Mouse (Mus musculus) liver, adult 2 months (tissue): ENCODE data around the gene Cyb5r1. TPM values are rescaled to one million over a fixed set of nuclear protein-coding genes. Genes with fewer than 3 reads are reported as not detected.

Experiments used
- DNase-seq: peaks from one replicate; pipeline ENCODE4 v3.0.0-alpha.2; 2011; ENCODE audit warnings: low read depth, low spot score; ENCODE audit errors: extremely low read depth
- H3K27ac ChIP-seq: fragments of 200-500 bp; replicated peaks from 2 replicates; pipeline ENCODE4 v1.5.1; 2012; ENCODE audit warnings: low read depth, mild to moderate bottlenecking, control low read depth, inconsistent platforms, low read length; ENCODE audit not compliant: insufficient read depth
- H3K27me3 ChIP-seq: fragments of 200-500 bp; 2 replicates; pipeline ENCODE4 v1.6.1; 2012; ENCODE audit warnings: mild to moderate bottlenecking, moderate library complexity, low read length, inconsistent platforms; ENCODE audit not compliant: control insufficient read depth, insufficient read depth
- H3K36me3 ChIP-seq: fragments of 200-500 bp; 2 replicates; pipeline ENCODE4 v1.6.1; 2012; ENCODE audit warnings: low read length, inconsistent platforms; ENCODE audit not compliant: control insufficient read depth, insufficient read depth
- H3K4me1 ChIP-seq: fragments of 200-500 bp; 2 replicates; pipeline ENCODE4 v1.6.1; 2011; ENCODE audit warnings: low read length; ENCODE audit not compliant: control insufficient read depth, insufficient read depth
- H3K4me3 ChIP-seq: fragments of 200-500 bp; 2 replicates; pipeline ENCODE4 v1.5.1; 2011; ENCODE audit warnings: low read depth, mild to moderate bottlenecking, control low read depth, low read length, moderate library complexity; ENCODE audit not compliant: insufficient read depth
- H3K79me2 ChIP-seq: fragments of 200-500 bp; 2 replicates; pipeline ENCODE4 v1.6.1; 2012; ENCODE audit warnings: inconsistent platforms, mild to moderate bottlenecking, low read length, moderate library complexity; ENCODE audit not compliant: control insufficient read depth, insufficient read depth
- H3K9ac ChIP-seq: fragments of 200-500 bp; 2 replicates; pipeline ENCODE4 v1.6.1; 2012; ENCODE audit warnings: low read depth, mild to moderate bottlenecking, control low read depth, inconsistent platforms, low read length
- CTCF ChIP-seq: fragments of 200-500 bp; IDR thresholded peaks from 2 replicates; pipeline ENCODE4 v1.5.1; 2011; ENCODE audit warnings: low read depth, low read length, control low read depth
- POLR2A ChIP-seq: fragments of 200-500 bp; IDR thresholded peaks from 2 replicates; pipeline ENCODE4 v1.6.1; 2011; ENCODE audit warnings: low read length, control low read depth; ENCODE audit not compliant: insufficient read depth; ENCODE audit errors: extremely low read depth
- WGBS: fragments of 180-500 bp; shearing (Covaris S2); methylation state at CpG from one replicate; pipeline ENCODE4 v1.1.7; 2018; 5-methylcytosine and 5-hydroxymethylcytosine counted together
- polyA plus RNA-seq: library from polyadenylated mRNA; depleted of rRNA; stranded (reverse); fragments of >200 nt; gene quantifications from 2 replicates; pipeline ENCODE4 v1.2.3, GENCODE M21; 2012; rRNA removed
- total RNA-seq: library from RNA; depleted of rRNA; stranded (reverse); fragments of >200 nt; gene quantifications from 2 replicates; pipeline ENCODE4 v1.2.3, GENCODE M21; 2014; rRNA removed

Gene Cyb5r1
- total and polyA plus RNA-seq, 2 experiments: 4.7 to 16.3 TPM

DNA sequence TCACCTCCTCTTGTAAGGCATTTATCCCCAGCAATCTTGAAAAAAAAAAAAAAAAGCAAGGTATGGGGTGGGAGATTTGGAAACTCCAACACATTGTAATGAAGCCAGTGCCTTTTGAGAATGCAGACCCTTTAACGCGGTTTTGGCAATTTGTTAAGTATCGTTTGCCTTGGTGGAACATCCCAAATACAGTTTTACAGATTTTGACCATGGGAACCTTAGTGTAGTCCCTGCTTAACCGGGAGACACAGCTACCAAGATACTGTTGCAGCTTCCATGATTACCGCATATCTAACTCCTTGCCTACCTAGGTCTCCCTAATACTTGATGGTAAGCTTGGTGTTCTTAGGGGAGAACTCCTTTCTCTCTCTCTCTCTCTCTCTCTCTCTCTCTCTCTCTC lies 50.7 kb downstream of the Cyb5r1 start:
- Histone ChIP-seq H3K36me3 (peaks cover 10% of the 10 kb centered on the region), H3K79me2 (peaks cover 7% of the 10 kb centered on the region; the same call in 1 of the 2 replicates), H3K4me3 (peak overlapping the region; percentile 92; the same call in 1 of the 2 replicates), H3K27me3 (no peaks in the 10 kb centered on the region), H3K9ac (peak overlapping the region; percentile 14; the same call in 1 of the 2 replicates), H3K4me1 (peaks cover 3% of the 10 kb centered on the region; the same call in 1 of the 2 replicates), H3K27ac (no peak overlapping the region)
- no peak for TF ChIP-seq POLR2A
- TF ChIP-seq CTCF: no peak
- 17% methylated on average over 5 of the region's 5 CpGs for WGBS
- no peak for DNase-seq

DNA sequence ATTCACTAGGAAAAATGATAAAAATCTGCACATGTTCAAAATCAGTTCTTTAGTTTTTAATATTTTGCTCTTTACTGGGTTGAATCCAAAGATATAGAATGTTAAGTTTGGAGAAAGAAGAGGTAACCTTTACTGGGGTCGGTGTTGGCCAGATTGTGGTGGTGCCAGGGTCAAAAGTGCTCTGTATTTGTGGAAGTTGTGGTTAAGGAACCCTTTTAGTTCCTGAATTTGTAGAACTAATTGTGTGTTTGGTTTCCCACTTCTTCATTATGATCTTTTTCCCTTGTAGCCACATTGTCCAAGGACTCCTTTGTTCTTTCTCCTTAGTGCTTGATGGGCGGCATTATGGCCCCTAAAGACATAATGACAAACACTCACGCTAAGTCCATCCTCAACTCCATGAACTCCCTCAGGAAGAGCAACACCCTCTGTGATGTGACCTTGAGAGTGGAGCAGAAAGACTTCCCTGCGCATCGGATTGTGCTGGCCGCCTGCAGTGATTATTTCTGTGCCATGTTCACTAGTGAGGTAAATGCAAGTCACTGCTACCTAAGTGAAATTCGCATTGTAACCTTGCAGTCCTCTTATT lies 52.9 kb downstream of the Cyb5r1 start:
- H3K9ac ChIP-seq: no peak overlapping the region
- H3K4me1 ChIP-seq: peaks cover 3% of the 10 kb centered on the region; the same call in 1 of the 2 replicates
- no peak overlapping the region for H3K27ac ChIP-seq
- peaks cover 21% of the 10 kb centered on the region for H3K36me3 ChIP-seq
- peak; percentile 10 for DNase-seq
- no peak for TF ChIP-seq POLR2A
- no peak for TF ChIP-seq CTCF
- H3K79me2 ChIP-seq: peaks cover 7% of the 10 kb centered on the region; the same call in 1 of the 2 replicates
- no peak overlapping the region for H3K4me3 ChIP-seq
- H3K27me3 ChIP-seq: no peaks in the 10 kb centered on the region
- WGBS: 93% methylated on average over 7 of the region's 7 CpGs

GRCm38 (mm10) chr1:134460294-134461284 lies 55.2 kb downstream of the Cyb5r1 start:
- DNase-seq: no peak
- peaks cover 28% of the 10 kb centered on the region for H3K36me3 ChIP-seq
- H3K4me3 ChIP-seq: no peak overlapping the region
- peaks cover 5% of the 10 kb centered on the region; the same call in 1 of the 2 replicates for H3K79me2 ChIP-seq
- peaks cover 3% of the 10 kb centered on the region; the same call in 1 of the 2 replicates for H3K4me1 ChIP-seq
- TF ChIP-seq CTCF (no peak), POLR2A (no peak)
- no peak overlapping the region for H3K9ac ChIP-seq
- no peak overlapping the region for H3K27ac ChIP-seq
- 100% methylated on average over 1 of the region's 1 CpGs for WGBS
- H3K27me3 ChIP-seq: no peaks in the 10 kb centered on the region

Other genes starting within 250 kb of the Cyb5r1 start
- 0.09 and 0.27 TPM in 2 replicates for gene Chil1, start 223.4 kb upstream of the Cyb5r1 start, total RNA-seq
- 0.30 and 0.34 TPM in 2 replicates for gene Chil1, start 223.4 kb upstream of the Cyb5r1 start, polyA plus RNA-seq
- not detected in 2 replicates for gene Mybph, start 212.1 kb upstream of the Cyb5r1 start, total RNA-seq
- not detected in 2 replicates for gene Mybph, start 212.1 kb upstream of the Cyb5r1 start, polyA plus RNA-seq
- gene Adora1, start 170.1 kb upstream of the Cyb5r1 start, total RNA-seq: 3.2 and 6.6 TPM in 2 replicates
- 17.0 and 27.2 TPM in 2 replicates for gene Adora1, start 170.1 kb upstream of the Cyb5r1 start, polyA plus RNA-seq
- not detected in 2 replicates for gene Myog, start 115.6 kb upstream of the Cyb5r1 start, total RNA-seq
- gene Myog, start 115.6 kb upstream of the Cyb5r1 start, polyA plus RNA-seq: not detected in 2 replicates
- 0.46 and 0.67 TPM in 2 replicates for gene Ppfia4, start 72.6 kb upstream of the Cyb5r1 start, total RNA-seq
- 0.78 and 1.4 TPM in 2 replicates for gene Ppfia4, start 72.6 kb upstream of the Cyb5r1 start, polyA plus RNA-seq
- gene Tmem183a, start 43.6 kb upstream of the Cyb5r1 start, total RNA-seq: 152 and 153 TPM in 2 replicates
- 130 and 152 TPM in 2 replicates for gene Tmem183a, start 43.6 kb upstream of the Cyb5r1 start, polyA plus RNA-seq
- not detected in 2 replicates for gene 4933406M09Rik, start 19.6 kb upstream of the Cyb5r1 start, total RNA-seq
- not detected in 2 replicates for gene 4933406M09Rik, start 19.6 kb upstream of the Cyb5r1 start, polyA plus RNA-seq
- 71.5 and 81.2 TPM in 2 replicates for gene Adipor1, start 9.8 kb downstream of the Cyb5r1 start, total RNA-seq
- 92.7 and 105 TPM in 2 replicates for gene Adipor1, start 9.8 kb downstream of the Cyb5r1 start, polyA plus RNA-seq
- 8.8 and 9.9 TPM in 2 replicates for gene Klhl12, start 50.0 kb downstream of the Cyb5r1 start, total RNA-seq
- 4.5 and 5.1 TPM in 2 replicates for gene Klhl12, start 50.0 kb downstream of the Cyb5r1 start, polyA plus RNA-seq
- gene Rabif, start 89.1 kb downstream of the Cyb5r1 start, total RNA-seq: 5.9 and 6.9 TPM in 2 replicates
- gene Rabif, start 89.1 kb downstream of the Cyb5r1 start, polyA plus RNA-seq: 9.8 and 10.6 TPM in 2 replicates
- not detected in 2 replicates for gene Mgat4e, start 144.1 kb downstream of the Cyb5r1 start, total RNA-seq
- gene Mgat4e, start 144.1 kb downstream of the Cyb5r1 start, polyA plus RNA-seq: not detected in 2 replicates
- gene Kdm5b, start 154.6 kb downstream of the Cyb5r1 start, total RNA-seq: 9.2 and 9.3 TPM in 2 replicates
- 4.0 and 6.8 TPM in 2 replicates for gene Kdm5b, start 154.6 kb downstream of the Cyb5r1 start, polyA plus RNA-seq
- gene Syt2, start 241.1 kb downstream of the Cyb5r1 start, total RNA-seq: not detected in 2 replicates
- not detected in 2 replicates for gene Syt2, start 241.1 kb downstream of the Cyb5r1 start, polyA plus RNA-seq